Mouse (Mus musculus) ovary, adult 18-20 months (tissue): ENCODE data around the gene Jmjd8.
"Not testable (repeated sequence)": the region's sequence is repeated elsewhere in the genome, so short reads cannot be mapped to it uniquely, and the experiment has no call there.

Source experiments
- DNase-seq: peaks from one replicate; pipeline ENCODE4 v3.0.0; 2022; ENCODE audit warnings: low spot score, mixed read lengths

The Jmjd8 gene

DNA sequence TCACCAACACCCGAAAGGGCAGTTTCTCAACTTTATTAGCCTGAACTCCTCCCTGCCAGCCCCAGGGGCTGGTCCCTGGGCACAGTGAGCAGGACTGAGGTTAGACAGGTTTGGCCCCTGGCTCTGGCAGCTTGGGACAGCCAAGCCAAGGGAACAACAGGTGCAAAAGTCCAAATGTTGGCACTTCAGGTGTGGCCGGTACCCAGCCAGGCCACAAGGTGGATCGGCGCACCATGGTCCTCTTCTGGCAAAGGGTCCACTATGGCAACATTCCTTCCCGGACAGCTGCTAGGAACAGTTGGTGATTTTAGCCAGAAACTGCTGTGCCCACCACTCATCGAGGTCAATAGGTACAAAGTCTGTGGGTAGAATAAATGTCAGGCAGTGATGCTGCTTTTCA, 35.0 kb downstream of the Jmjd8 start:
- no peak for DNase-seq

- DNase-seq = no peak
Observed at GRCm38 (mm10) chr17:25864311-25864710, 35.6 kb downstream of the Jmjd8 start.

- no peak for DNase-seq
Observed at GRCm38 (mm10) chr17:25865288-25865687, 36.6 kb downstream of the Jmjd8 start.

DNA sequence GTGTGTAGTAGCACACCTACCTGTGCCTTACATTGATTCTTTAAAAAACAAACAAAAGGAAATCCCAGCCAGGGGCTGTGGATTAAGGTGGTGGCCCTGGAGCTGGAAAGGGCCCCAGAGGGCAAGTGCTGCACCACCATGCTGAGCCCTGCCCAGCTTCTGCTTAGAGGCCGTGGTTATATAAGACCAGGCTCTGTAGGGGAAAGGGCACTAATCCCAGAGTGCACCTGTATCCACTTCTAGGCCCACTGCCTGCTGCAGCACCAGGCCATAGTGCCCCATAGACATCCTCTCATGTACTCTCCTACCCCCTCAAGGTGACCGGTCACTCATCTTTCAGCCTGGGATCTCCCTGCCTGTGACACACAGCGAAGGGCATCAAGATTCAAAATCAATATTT, 37.5 kb downstream of the Jmjd8 start:
- DNase-seq = no peak

DNA sequence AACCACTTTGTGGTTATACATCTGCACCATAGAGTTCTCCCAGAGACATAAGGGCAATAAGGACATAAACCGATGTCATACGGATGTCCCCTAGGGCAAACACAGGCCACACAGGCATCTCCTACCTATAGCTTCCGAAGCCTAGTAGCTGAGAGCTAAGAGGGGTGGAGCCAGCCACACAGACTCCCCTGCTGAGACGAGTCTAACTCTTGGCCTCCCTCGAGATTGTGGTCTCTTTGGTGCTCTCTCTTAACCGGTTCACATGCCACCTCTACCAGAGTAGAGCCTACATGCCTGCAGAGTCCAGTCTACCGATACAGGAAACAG, 38.8 kb downstream of the Jmjd8 start:
- DNase-seq = no peak

- DNase-seq = peak; percentile 86
Observed at GRCm38 (mm10) chr17:25867836-25868600, 39.4 kb downstream of the Jmjd8 start.

- DNase-seq = peak; percentile 84
Observed at GRCm38 (mm10) chr17:25868601-25869191, 40.0 kb downstream of the Jmjd8 start, which contains the start of gene Mcrip2. Gene Mcrip2 (minus strand): TSS chr17:25868764.

DNA sequence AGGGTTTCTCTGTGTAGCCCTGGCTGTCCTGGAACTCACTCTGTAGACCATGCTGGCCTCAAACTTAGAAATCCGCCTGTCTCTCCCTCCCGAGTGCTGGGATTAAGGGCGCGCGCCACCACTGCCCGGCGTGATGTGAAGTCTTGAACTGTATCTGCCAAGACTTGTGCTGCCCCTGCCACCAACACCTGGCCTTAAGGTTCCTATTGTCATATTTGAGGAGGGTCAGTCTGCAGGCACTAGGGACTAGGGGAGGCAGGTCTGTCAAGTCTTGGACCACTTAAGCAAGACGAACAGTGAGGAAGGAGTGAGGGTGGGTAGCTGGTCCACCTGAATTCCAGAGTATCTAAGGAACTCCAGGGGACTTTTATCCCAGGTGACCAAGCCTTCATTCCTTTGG, 40.8 kb downstream of the Jmjd8 start:
- no peak for DNase-seq

DNA sequence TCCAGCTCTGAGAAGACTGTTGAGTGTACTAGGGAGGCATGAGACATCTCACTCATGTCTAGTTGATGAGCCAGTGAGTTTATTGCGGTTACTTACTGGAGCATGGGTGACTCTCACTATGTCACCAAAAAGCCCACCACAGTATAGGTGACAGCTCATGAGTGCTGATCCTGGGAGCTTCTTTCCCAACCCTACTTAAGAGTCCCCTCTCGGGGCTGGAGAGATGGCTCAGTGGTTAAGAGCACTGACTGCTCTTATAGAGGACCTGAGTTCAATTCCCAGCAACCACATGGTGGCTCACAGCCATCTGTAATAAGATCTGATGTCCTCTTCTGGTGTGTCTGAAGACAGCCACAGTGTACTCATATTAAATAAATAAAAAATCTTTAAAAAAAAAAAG, 41.3 kb downstream of the Jmjd8 start:
- DNase-seq = no peak

GRCm38 (mm10) chr17:25871566-25871965, 42.9 kb downstream of the Jmjd8 start:
- DNase-seq = not testable (repeated sequence)

- no peak for DNase-seq
Observed at GRCm38 (mm10) chr17:25872676-25873075, 44.0 kb downstream of the Jmjd8 start.

DNA sequence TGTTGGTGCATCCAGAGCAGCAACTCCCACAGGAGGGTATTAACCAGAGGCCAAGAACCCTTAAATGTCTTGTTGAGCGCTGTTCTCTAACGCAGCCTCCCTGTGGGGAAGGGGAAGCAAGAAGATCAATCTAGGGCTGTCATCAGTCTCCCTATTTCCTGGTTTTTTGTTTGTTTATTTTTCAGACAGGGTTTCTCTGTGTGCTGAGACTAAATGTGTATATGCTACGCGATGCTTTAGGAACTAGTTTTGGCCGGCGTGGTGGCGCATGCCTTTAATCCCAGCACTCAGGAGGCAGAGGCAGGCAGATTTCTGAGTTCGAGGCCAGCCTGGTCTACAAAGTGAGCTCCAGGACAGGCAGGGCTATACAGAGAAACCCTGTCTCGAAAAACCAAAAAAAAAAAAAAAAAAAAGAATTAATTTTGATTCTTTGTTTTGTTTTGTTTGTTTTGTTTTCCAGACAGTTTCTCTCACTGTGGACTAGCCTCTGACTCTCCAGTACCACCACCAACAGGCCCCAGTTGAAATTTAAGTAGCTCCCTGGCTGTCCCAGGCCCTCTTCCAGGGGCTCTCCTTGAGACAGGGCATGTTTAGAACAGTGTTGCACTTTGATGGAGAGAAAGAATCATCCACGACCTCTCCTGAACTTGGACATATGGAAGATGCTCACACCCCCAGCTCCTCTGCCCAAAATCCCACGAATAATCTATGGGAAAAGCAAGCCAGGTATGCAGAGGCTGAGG, 44.9 kb downstream of the Jmjd8 start:
- no peak for DNase-seq

DNA sequence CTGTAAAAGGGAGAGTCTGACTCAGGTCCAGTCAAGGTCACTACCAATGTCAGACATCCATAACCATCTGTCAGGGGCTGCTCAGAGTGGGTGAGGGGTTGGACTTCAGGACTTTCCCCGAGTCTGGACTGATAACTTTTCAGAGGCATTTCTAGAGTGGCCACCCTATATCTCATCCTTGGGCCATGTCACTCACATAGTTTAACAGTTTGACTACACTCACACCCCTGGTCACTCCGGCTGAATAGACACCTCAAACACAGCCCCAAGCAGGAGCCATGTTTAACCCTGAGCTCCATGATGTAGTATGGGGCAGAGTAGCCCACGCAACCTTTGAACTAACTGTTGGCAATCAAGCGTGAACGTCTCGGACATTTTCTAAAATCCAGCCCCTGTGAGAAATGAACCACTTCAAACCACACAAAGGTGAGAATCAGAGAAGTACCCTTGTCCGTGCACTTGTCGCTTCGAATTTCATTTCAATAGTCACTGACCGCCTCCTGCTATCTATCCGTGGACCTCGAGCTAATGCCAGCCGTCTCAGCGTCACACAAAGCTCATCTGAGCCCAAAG, 45.6 kb downstream of the Jmjd8 start:
- no peak for DNase-seq

- peak; percentile 77 for DNase-seq
Observed at GRCm38 (mm10) chr17:25874721-25875170, 46.1 kb downstream of the Jmjd8 start, which contains the start of gene Mettl26. Gene Mettl26 (plus strand): TSS chr17:25875074.

GRCm38 (mm10) chr17:25875171-25876136, 46.8 kb downstream of the Jmjd8 start:
- DNase-seq = peak; percentile 82

DNA sequence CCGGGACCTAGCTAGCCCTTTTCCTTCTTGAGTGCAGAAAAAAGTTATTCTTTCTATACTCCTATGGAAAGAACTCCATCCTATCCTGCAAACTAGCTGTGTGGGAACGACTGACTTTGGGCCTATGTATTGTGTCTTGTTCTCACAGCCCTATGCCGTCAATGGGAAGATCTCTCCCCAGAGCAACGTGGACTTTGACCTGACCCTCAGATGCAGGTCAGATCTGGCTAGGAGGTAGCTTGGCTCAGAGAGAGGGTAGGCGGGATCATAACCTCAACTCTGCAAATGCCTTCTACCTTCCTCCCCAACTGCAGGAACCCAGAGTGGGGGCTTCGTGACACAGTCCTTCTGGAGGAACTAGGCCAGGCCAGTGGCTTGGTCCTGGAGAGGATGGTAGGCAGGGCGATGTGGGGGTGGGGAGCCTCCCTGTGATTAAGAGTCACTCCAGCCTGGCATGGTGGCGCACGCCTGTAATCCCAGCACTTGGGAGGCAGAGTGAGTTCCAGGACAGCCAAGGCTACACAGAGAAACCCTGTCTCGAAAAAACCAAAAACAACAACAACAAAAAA, 47.8 kb downstream of the Jmjd8 start:
- no peak for DNase-seq

- DNase-seq = no peak
Observed at GRCm38 (mm10) chr17:25877025-25877424, 48.4 kb downstream of the Jmjd8 start.

DNA sequence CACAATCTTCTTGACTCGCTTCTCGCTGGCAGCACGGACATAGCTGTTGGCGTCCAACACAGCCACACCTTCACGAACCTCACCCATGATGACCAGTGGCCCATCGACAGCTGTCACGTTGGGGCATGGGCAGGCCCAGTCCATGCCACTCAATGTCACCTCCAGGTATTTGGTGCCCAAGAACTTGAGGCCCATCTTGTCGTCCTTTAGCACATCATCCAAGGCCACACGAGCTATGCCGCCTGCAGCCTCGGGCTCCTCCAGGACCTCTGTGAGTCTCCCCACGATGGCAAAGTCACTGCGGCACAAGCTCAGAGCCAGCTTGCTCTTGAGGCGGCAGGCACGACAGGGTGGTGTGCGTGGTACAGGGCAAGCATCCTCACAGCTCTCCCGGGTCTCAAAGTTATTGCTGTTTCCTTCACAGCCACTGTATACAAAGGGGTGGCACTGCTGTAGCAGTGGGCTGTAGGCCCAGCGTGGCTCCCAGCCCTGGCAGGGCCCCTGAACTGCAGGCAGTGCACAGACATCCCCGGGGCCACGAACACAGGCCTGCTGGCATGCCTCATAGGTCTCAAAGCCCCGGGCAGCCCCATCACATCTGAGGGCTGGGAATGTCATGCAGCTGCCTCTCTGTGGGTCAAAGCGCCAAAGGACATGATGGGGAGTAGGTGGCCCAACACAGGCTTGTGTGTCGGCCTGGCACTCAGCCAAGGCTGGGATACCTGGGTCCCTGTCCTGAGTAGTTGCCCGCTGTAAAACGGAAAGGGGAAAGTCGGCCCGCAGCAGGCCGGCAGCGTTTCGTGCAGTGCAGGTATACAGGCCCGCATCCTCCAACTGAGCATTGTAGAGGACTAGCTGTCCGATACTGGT, 49.3 kb downstream of the Jmjd8 start:
- no peak for DNase-seq

GRCm38 (mm10) chr17:25878611-25879180, 50.0 kb downstream of the Jmjd8 start:
- DNase-seq = no peak

DNA sequence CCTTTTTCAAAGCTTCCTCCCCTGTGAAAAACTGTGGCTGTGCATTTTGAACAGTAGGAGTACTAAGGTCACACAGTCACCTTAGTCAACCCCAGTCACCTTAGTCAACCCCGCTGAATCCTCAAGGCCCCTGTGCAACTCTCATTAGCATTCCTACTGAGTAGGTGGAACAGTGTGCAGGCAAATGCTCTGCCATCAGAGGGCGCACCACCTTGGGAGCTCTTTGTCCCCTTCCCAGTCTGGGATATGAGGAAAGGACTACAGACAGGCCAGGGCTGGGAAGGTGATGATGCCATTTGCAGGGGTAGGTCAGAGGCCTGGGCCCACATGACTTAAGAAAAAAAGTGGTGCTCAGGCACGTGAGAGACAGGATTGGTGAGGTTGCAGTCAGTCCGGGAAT, 50.6 kb downstream of the Jmjd8 start:
- no peak for DNase-seq
